Mouse (Mus musculus) liver, embryonic 14.5 days (tissue): Measurements from ENCODE around the gene Tns4.

Source experiments
- CTCF ChIP-seq: IDR thresholded peaks from 2 replicates; pipeline ENCODE4 v1.5.1; 2016; ENCODE audit warnings: antibody characterized with exemption, low read depth, control low read depth
- EP300 ChIP-seq: IDR thresholded peaks from 2 replicates; pipeline ENCODE4 v1.6.1; 2016; ENCODE audit warnings: antibody characterized with exemption, low read depth

GRCm38 (mm10) chr11:99023094-99023493, 66.0 kb downstream of the Tns4 start:
- no peak for TF ChIP-seq EP300
- no peak for TF ChIP-seq CTCF
